Mouse (Mus musculus) bone marrow macrophage, adult 2 months (primary cell): Measurements from ENCODE around the gene Il27ra. TPM values are rescaled to one million over a fixed set of nuclear protein-coding genes. Genes with fewer than 3 reads are reported as not detected.

Experiments used
- H3K27ac ChIP-seq: 2 replicates; pipeline ENCODE4 v1.5.1; 2012; ENCODE audit warnings: low read depth, low read length; ENCODE audit not compliant: insufficient read depth
- H3K4me1 ChIP-seq: 2 replicates; pipeline ENCODE4 v1.6.1; 2012; ENCODE audit warnings: low read length; ENCODE audit not compliant: control insufficient read depth, insufficient read depth
- H3K4me3 ChIP-seq: 2 replicates; pipeline ENCODE4 v1.5.1; 2012; ENCODE audit warnings: mild to moderate bottlenecking, low read length, moderate library complexity; ENCODE audit not compliant: insufficient read depth
- CTCF ChIP-seq: IDR thresholded peaks from 2 replicates; pipeline ENCODE4 v1.5.1; 2012; ENCODE audit warnings: low read depth, mild to moderate bottlenecking, low read length, moderate library complexity
- POLR2A ChIP-seq: IDR thresholded peaks from 2 replicates; pipeline ENCODE4 v1.6.1; 2012; ENCODE audit warnings: mild to moderate bottlenecking, low read depth, low read length, borderline replicate concordance
- polyA plus RNA-seq: library from polyadenylated mRNA; stranded (reverse); fragments of >200 nt; gene quantifications from 2 replicates; pipeline ENCODE4 v1.2.4, GENCODE M21; 2012; ENCODE audit not compliant: missing spikeins, insufficient read depth, insufficient read length

The Il27ra gene
- polyA plus RNA-seq, 1 experiment, result 0.68 TPM

DNA sequence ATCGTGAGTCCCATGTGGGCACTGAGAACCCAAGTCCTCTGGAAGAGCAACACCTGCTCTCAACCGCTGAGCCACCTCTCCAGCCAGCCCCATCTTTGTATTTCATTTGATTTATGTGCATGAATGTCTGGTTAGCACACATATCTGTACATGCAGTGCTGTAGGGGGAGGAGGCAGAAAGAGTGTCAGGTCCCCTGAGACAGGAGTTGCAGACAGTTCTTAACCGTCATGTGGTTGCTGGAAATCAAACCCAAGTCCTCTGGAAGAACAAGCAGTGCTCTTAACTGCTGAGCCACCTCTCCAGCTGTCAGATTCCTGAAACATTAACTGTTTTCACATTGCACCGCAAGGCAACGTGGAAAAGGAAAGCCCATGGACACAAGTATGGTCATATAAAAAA, 5.8 kb upstream of the Il27ra start:
- no peak overlapping the region for H3K4me3 ChIP-seq
- TF ChIP-seq POLR2A (no peak), CTCF (no peak)
- H3K4me1 ChIP-seq, result no peaks in the 10 kb centered on the region
- no peak overlapping the region for H3K27ac ChIP-seq

DNA sequence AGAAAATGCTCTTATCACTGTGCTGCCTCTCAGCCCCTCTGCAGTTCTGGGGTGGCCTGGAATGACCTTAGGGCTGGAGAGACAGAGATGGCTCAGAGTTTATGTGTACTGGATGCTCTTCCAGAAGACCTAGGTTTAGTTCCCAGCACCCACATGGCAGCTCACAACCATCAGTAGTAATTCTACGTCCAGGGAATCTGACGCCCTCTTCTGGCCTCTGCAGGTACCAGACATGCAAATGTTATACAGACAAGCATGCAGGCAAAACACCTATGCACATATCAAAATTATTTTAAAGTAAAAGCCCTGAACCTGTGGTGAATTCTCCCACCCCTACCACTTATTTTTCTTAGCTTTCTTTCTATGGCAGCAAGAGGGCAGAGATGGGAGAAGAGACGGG, 4.1 kb upstream of the Il27ra start:
- TF ChIP-seq CTCF (no peak), POLR2A (no peak)
- H3K4me3 ChIP-seq, result no peak overlapping the region
- no peak overlapping the region for H3K27ac ChIP-seq
- peaks cover 2% of the 10 kb centered on the region; the same call in 1 of the 2 replicates for H3K4me1 ChIP-seq

DNA sequence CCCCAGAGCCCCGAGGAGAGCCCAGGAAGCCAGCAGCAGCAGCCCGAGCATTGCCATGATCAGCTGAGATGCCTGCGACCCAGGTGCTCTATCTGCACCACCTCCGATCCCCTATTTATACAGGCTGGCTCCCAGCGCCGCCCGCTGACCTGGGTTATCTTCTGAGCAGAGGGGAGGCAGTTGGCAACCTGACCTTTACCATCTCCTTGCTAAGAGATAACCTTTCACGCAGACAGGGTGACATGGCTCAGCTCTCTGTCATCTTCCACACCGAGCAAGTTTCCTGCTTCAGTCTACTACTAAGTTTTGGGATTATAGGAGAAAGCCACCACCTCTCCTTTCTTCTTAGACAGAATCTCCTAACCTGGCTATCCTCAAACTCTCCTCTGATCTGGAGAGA, 2.5 kb upstream of the Il27ra start, which contains the start of gene Rln3:
Gene Rln3, minus strand, starts transcription at position 101 of the 400 bp plus-strand sequence.
- H3K4me1 ChIP-seq, result peaks cover 2% of the 10 kb centered on the region; the same call in 1 of the 2 replicates
- no peak within 1 kb of the TSS for H3K4me3 ChIP-seq
- no peak within 1 kb of the TSS for H3K27ac ChIP-seq
- TF ChIP-seq CTCF (no peak), POLR2A (no peak)

DNA sequence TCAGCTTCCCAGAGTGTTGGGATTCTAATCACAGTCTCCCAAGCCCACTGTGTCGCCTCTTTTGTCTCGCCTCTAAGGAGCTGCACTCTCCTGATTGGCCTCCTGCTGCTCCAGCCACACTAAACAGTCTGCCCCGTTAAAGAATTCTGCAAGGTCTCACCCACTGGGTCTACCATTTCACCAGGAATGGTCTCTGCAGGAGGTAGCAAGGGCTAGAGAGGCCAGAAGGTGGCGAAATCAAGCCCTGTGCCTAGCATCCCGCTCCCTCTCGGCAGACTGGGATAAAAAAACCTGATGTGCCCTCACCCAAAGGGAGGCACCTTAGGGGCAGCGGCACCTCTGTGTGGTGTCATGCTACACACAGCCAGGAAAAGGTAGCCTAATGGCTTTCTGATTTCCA, 1.7 kb upstream of the Il27ra start:
- Histone ChIP-seq H3K4me1 (peaks cover 2% of the 10 kb centered on the region; the same call in 1 of the 2 replicates), H3K4me3 (no peak overlapping the region), H3K27ac (no peak overlapping the region)
- TF ChIP-seq POLR2A, result no peak
- no peak for TF ChIP-seq CTCF

DNA sequence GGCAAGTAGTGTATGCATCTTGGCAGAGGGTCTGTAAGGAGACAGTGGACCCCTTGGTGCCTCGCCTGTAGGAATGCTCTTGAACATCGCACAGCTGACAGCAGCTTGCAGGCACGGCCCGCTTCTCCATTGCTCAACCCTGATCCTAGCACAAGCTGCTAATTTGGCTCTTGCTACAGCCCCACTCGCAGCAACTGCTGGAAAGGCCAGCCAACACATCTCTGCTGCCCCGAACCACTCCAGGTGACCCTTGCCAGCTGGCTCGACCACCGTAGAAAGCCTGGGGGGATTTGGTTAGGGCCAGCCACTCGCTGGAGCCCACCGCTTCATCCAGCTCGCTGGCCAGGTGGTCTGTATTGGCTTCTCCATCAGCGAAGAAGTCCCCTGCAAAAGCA, 556 bp upstream of the Il27ra start:
- Histone ChIP-seq H3K4me1 (peaks cover 2% of the 10 kb centered on the region; the same call in 1 of the 2 replicates), H3K4me3 (peak overlapping the region; percentile 46; the same call in 1 of the 2 replicates), H3K27ac (no peak overlapping the region)
- no peak for TF ChIP-seq POLR2A
- no peak for TF ChIP-seq CTCF

DNA sequence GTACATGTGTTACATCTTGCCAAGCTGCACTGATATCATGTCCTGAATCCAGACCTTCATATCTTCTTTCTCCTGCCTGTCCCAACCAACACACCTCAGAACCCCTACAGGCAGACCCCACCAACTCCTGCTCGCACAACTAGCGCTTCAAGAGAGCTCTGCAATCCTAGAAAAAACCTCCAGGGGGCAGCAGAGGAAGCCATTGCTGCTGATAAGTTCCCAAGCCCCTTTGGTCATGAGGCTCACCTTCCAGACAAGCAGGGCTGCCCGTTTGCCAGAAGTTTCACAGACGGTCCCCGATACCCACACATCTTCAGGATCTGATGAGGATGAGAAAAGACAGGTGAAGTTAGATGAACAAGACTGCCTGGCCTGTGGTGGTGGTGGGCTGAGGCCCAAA, 3.3 kb downstream of the Il27ra start:
- Histone ChIP-seq H3K4me1 (peaks cover 2% of the 10 kb centered on the region; the same call in 1 of the 2 replicates), H3K4me3 (no peak overlapping the region), H3K27ac (no peak overlapping the region)
- peak; percentile 63 for TF ChIP-seq CTCF
- no peak for TF ChIP-seq POLR2A

DNA sequence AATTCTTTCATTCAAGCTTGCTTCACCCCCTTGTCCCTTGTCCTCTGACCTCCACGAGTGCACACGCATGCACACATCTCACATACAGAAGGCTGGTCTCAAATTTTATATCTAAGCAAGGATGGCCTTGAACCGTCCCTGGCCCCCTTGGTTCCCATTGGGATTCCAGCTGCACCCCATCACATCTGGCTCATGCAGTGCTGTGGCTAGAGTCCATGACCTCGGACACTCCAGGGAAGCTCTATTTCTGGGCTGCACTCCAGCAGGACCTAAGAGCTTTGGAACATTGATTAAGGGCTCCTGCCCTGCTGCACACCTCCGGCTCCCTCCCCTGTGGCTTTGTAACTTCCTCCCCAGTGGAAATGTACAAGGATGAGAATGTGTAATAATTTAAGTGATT, 4.4 kb downstream of the Il27ra start:
- H3K4me1 ChIP-seq, result peaks cover 6% of the 10 kb centered on the region; the same call in 1 of the 2 replicates
- TF ChIP-seq CTCF (no peak), POLR2A (no peak)
- H3K4me3 ChIP-seq, result no peak overlapping the region
- no peak overlapping the region for H3K27ac ChIP-seq

DNA sequence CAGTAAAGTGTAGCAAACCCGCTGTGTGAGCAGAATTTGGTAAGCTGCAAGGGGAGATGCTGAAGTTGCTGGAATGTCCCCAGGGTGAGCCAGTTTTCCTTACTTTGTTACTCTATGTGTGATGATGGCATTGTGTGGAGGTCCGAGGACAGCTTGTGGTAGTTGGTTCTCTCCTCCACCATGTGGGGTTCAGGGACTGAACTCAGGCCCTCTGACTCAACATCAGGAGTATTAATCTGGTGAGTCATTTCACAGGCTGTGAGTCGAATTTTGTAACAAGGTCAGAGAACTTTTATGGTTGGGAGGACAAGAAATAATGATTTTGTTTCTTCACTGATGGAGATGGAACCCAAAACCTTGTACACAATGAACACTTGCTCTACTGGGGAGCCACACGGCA, 9.6 kb downstream of the Il27ra start:
- no peak for TF ChIP-seq POLR2A
- TF ChIP-seq CTCF, result no peak
- Histone ChIP-seq H3K27ac (no peak overlapping the region), H3K4me3 (no peak overlapping the region), H3K4me1 (peaks cover 10% of the 10 kb centered on the region; the same call in 1 of the 2 replicates)

DNA sequence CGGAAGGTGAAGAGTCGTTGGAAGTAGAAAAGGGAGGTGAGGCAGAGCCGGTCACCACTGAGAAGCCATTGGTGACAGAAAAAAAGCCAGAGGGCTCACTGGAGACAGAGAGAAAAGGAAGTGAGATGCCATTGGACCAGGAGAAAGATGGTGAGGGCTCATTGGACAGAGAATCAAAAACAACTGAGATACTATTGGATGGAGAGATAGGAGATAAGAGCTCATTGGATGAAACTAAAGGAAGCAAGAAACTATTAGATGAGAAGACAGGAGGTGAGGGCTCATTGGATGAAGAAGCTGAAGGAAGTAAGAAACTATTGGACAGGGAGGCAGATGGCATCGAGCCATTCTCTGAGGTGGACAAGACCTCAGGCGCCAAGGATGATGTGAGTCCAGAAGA, 13.1 kb downstream of the Il27ra start:
- TF ChIP-seq CTCF (no peak), POLR2A (no peak)

DNA sequence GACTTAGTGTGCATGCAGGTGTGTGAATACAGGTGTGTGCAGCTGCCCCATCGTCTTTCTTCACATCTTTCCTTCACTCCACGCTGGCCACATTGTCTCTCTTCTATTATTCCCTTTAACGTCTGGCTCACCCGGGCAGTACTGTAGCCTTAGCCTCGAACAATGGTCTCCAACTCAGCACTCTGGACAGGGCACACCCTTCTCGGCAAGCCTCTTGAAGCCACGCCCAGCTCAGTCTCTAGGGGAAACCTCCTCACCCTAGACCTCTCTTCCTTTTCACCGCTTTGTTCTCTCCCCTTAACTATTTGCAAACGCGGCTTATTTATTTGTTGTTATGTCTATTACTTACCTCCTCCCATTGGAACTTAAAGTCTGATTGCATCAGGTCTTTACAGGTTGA, 14.9 kb downstream of the Il27ra start:
- H3K27ac ChIP-seq, result no peak overlapping the region
- H3K4me1 ChIP-seq, result peaks cover 4% of the 10 kb centered on the region; the same call in 1 of the 2 replicates
- TF ChIP-seq POLR2A (no peak), CTCF (no peak)
- no peak overlapping the region for H3K4me3 ChIP-seq

More for the DNA sequence above, 13.1 kb downstream of the Il27ra start:
- no peak overlapping the region for H3K4me3 ChIP-seq
- peaks cover 10% of the 10 kb centered on the region; the same call in 1 of the 2 replicates for H3K4me1 ChIP-seq
- H3K27ac ChIP-seq, result no peak overlapping the region

DNA sequence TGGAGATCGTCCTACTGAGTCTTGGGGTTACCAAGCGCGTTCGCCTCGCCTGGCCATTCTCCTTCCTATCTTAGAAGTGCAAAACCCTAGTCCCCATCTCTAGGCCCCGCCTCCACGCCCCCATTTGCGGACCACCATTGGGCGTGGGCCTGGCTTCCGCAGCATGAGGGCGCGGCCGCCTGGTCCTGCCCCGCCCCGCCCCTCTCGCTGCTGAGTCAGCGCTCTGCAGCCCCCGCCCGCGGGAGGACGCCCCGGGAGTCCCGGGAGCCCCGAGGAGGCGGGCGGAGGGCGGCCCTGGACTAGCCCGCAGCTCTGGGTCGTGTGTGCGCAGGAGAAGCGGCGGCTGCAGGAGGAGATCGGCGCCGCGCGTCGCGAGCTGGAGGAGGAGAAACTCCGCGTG, 16.5 kb downstream of the Il27ra start:
- peak overlapping the region; percentile 25; the same call in 1 of the 2 replicates for H3K4me3 ChIP-seq
- peaks cover 4% of the 10 kb centered on the region; the same call in 1 of the 2 replicates for H3K4me1 ChIP-seq
- TF ChIP-seq POLR2A (no peak), CTCF (no peak)
- H3K27ac ChIP-seq, result no peak overlapping the region
